Mouse (Mus musculus): Measurements from ENCODE around the gene Dpy30.
A peak's percentile ranks its signal among the peaks of the same experiment; 100 is the strongest.

- TF ChIP-seq CTCF (IDR thresholded peaks at IDR 0.05 in 2 of 3, conservative IDR thresholded peaks at IDR 0.05 in 1 of 3; ENCODE audit: control insufficient read depth in 1 of 3, insufficient read depth in 1 of 3, low read depth in 2 of 3, low read length in 3 of 3, poor library complexity in 1 of 3, severe bottlenecking in 1 of 3) (no peak), RAD21 (IDR thresholded peaks at IDR 0.05; ENCODE audit: low read depth, low read length) (no peak), POLR2A (IDR thresholded peaks at IDR 0.05; ENCODE audit: control insufficient read depth in 1 of 2, insufficient read depth in 1 of 2, low read depth in 1 of 2, low read length in 2 of 2, poor library complexity in 1 of 2) (no peak), EP300 (IDR thresholded peaks at IDR 0.05; ENCODE audit: low read depth in 1 of 2, low read length in 2 of 2) (peak; percentile 80 to 95), UBTF (IDR thresholded peaks at IDR 0.05; ENCODE audit: borderline replicate concordance, insufficient read depth, low read depth, low read length) (no peak), ZNF384 (IDR thresholded peaks at IDR 0.05; ENCODE audit: low read depth, low read length) (peak; percentile 73), SIN3A (IDR thresholded peaks at IDR 0.05; ENCODE audit: low read length) (peak; percentile 90), GATA1 (IDR thresholded peaks at IDR 0.05; ENCODE audit: low read depth, low read length) (peak; percentile 76), CHD1 (IDR thresholded peaks at IDR 0.05; ENCODE audit: low read depth, low read length) (peak; percentile 51; the same call in 1 of the 2 replicates), POLR2AphosphoS2 (IDR thresholded peaks at IDR 0.05; ENCODE audit: low read length) (no peak)
Observed at GRCm38 (mm10) chr17:74286140-74286730, 37.5 kb downstream of the Dpy30 start.
